Mouse (Mus musculus): ENCODE measurements at regions not wholly inside any gene's neighbourhood (a gene's known extent, or its start where the extent isn't known, plus 50 kb on each side); places are given as distances from the start of the nearest gene placed in this dataset.
"Not testable (repeated sequence)": the region's sequence is repeated elsewhere in the genome, so short reads cannot be mapped to it uniquely, and the experiment has no call there.

- TF ChIP-seq CTCF (IDR thresholded peaks at IDR 0.05; ENCODE audit: extremely low read depth, insufficient read depth, insufficient read length, insufficient replicate concordance); POLR2A (IDR thresholded peaks at IDR 0.05; ENCODE audit: low read depth, low read length): not testable (repeated sequence)
These were observed 303.3 kb downstream of the Rprm start for GRCm38 (mm10) chr2:53782035-53782434.
